Mouse (Mus musculus): ENCODE data around the gene 1600015I10Rik. TPM values are rescaled to one million over a fixed set of nuclear protein-coding genes. Genes with fewer than 3 reads are reported as not detected.
"Not testable (repeated sequence)": the region's sequence is repeated elsewhere in the genome, so short reads cannot be mapped to it uniquely, and the experiment has no call there.

Gene 1600015I10Rik
- total RNA-seq (2021) = not detected
- long read RNA-seq, experiment 1 = 0 reads
- long read RNA-seq, experiment 2 = 0 reads

- DNase-seq (ENCODE audit: low spot score in 2 of 2) = no peak
These were observed at the start of gene 1600015I10Rik for GRCm38 (mm10) chr6:48929595-48929994. Gene 1600015I10Rik, plus strand, starts transcription at chr6:48929895.

GRCm38 (mm10) chr6:48894203-48894602, 35.5 kb upstream of the 1600015I10Rik start:
- no peak for DNase-seq (ENCODE audit: low spot score in 2 of 2)

GRCm38 (mm10) chr6:48894938-48895818, 34.5 kb upstream of the 1600015I10Rik start:
- no peak for DNase-seq (ENCODE audit: low spot score in 2 of 2)

- no peak for DNase-seq (ENCODE audit: low spot score in 2 of 2)
These were observed 33.8 kb upstream of the 1600015I10Rik start for GRCm38 (mm10) chr6:48895941-48896340.

- no peak for DNase-seq (ENCODE audit: low spot score in 2 of 2)
These were observed 32.7 kb upstream of the 1600015I10Rik start for GRCm38 (mm10) chr6:48896956-48897355.

- DNase-seq (ENCODE audit: low spot score in 2 of 2) = not testable (repeated sequence)
These were observed 28.4 kb upstream of the 1600015I10Rik start for GRCm38 (mm10) chr6:48901316-48901715.

- DNase-seq (ENCODE audit: low spot score in 2 of 2) = no peak
These were observed 26.9 kb upstream of the 1600015I10Rik start for GRCm38 (mm10) chr6:48902511-48903406.

- DNase-seq (ENCODE audit: low spot score in 2 of 2) = no peak
These were observed 26.3 kb upstream of the 1600015I10Rik start for GRCm38 (mm10) chr6:48903437-48903836.

GRCm38 (mm10) chr6:48905606-48906005, 24.1 kb upstream of the 1600015I10Rik start:
- DNase-seq (ENCODE audit: low spot score in 2 of 2) = no peak

GRCm38 (mm10) chr6:48906371-48906770, 23.3 kb upstream of the 1600015I10Rik start:
- DNase-seq (ENCODE audit: low spot score in 2 of 2) = no peak

GRCm38 (mm10) chr6:48909229-48909628, 20.5 kb upstream of the 1600015I10Rik start:
- no peak for DNase-seq (ENCODE audit: low spot score in 2 of 2)

- DNase-seq (ENCODE audit: low spot score in 2 of 2) = peak in 1 of 2 experiments; percentile 10
These were observed 17.7 kb upstream of the 1600015I10Rik start for GRCm38 (mm10) chr6:48912033-48912432.

- no peak for DNase-seq (ENCODE audit: low spot score in 2 of 2)
These were observed 16.1 kb upstream of the 1600015I10Rik start for GRCm38 (mm10) chr6:48913587-48913986.

- peak in 1 of 2 experiments; percentile 2 for DNase-seq (ENCODE audit: low spot score in 2 of 2)
These were observed 19.9 kb downstream of the 1600015I10Rik start for GRCm38 (mm10) chr6:48949596-48949995.

GRCm38 (mm10) chr6:48950676-48951075, 21.0 kb downstream of the 1600015I10Rik start:
- no peak for DNase-seq (ENCODE audit: low spot score in 2 of 2)

GRCm38 (mm10) chr6:48951630-48952029, 21.9 kb downstream of the 1600015I10Rik start:
- no peak for DNase-seq (ENCODE audit: low spot score in 2 of 2)

GRCm38 (mm10) chr6:48953220-48953619, 23.5 kb downstream of the 1600015I10Rik start:
- DNase-seq (ENCODE audit: low spot score in 2 of 2) = no peak

- DNase-seq (ENCODE audit: low spot score in 2 of 2) = no peak
These were observed 24.5 kb downstream of the 1600015I10Rik start for GRCm38 (mm10) chr6:48954211-48954610.

GRCm38 (mm10) chr6:48954946-48955345, 25.3 kb downstream of the 1600015I10Rik start:
- DNase-seq (ENCODE audit: low spot score in 2 of 2) = peak; percentile 34 to 38

- no peak for DNase-seq (ENCODE audit: low spot score in 2 of 2)
These were observed 27.1 kb downstream of the 1600015I10Rik start for GRCm38 (mm10) chr6:48956785-48957184.

GRCm38 (mm10) chr6:48958053-48958452, 28.4 kb downstream of the 1600015I10Rik start:
- DNase-seq (ENCODE audit: low spot score in 2 of 2) = peak in 1 of 2 experiments; percentile 11
